Mouse (Mus musculus): ENCODE data around the gene 4931406P16Rik. TPM values are rescaled to one million over a fixed set of nuclear protein-coding genes. Genes with fewer than 3 reads are reported as not detected.

The 4931406P16Rik gene
- polyA plus RNA-seq, 1 experiment from 2014 or later = 37.8 TPM

GRCm38 (mm10) chr7:34321119-34321518 lies 7.8 kb upstream of the 4931406P16Rik start:
- Histone ChIP-seq H3K9ac (ENCODE audit: low read length) (no peak overlapping the region), H3K4me1 (replicated peaks; ENCODE audit: control insufficient read depth, insufficient read depth, low read length) (peaks cover 9% of the 10 kb centered on the region), H3K27me3 (replicated peaks; ENCODE audit: control insufficient read depth, insufficient read depth, low read length) (no peaks in the 10 kb centered on the region), H3K36me3 (ENCODE audit: control insufficient read depth, insufficient read depth, low read length) (no peaks in the 10 kb centered on the region), H3K27ac (ENCODE audit: low read depth) (no peak overlapping the region), H3K4me2 (ENCODE audit: low read length) (no peak overlapping the region), H3K4me3 (ENCODE audit: low read depth, low read length) (no peak overlapping the region), H3K9me3 (ENCODE audit: control insufficient read depth, low read length) (no peaks in the 10 kb centered on the region)
- ATAC-seq (replicated peaks; ENCODE audit: low FRiP score, low TSS enrichment, low read depth) (no peak), DNase-seq (ENCODE audit: low spot score) (no peak)
- WGBS = 61% methylated on average over 5 of the region's 5 CpGs

GRCm38 (mm10) chr7:34319957-34320356 lies 6.6 kb upstream of the 4931406P16Rik start:
- no peak overlapping the region for H3K27ac ChIP-seq (ENCODE audit: low read depth)
- H3K27me3 ChIP-seq (replicated peaks; ENCODE audit: control insufficient read depth, insufficient read depth, low read length) = no peaks in the 10 kb centered on the region
- 43% methylated on average over 3 of the region's 3 CpGs for WGBS
- no peaks in the 10 kb centered on the region for H3K36me3 ChIP-seq (ENCODE audit: control insufficient read depth, insufficient read depth, low read length)
- no peak for ATAC-seq (replicated peaks; ENCODE audit: low FRiP score, low TSS enrichment, low read depth)
- no peak overlapping the region for H3K4me2 ChIP-seq (ENCODE audit: low read length)
- H3K4me1 ChIP-seq (replicated peaks; ENCODE audit: control insufficient read depth, insufficient read depth, low read length) = peaks cover 9% of the 10 kb centered on the region
- H3K9me3 ChIP-seq (ENCODE audit: control insufficient read depth, low read length) = no peaks in the 10 kb centered on the region
- no peak for DNase-seq (ENCODE audit: low spot score)
- no peak overlapping the region for H3K4me3 ChIP-seq (ENCODE audit: low read depth, low read length)
- no peak overlapping the region for H3K9ac ChIP-seq (ENCODE audit: low read length)

- H3K9me3 ChIP-seq (ENCODE audit: control insufficient read depth, low read length) = no peaks in the 10 kb centered on the region
- no peaks in the 10 kb centered on the region for H3K36me3 ChIP-seq (ENCODE audit: control insufficient read depth, insufficient read depth, low read length)
- H3K4me3 ChIP-seq (ENCODE audit: low read depth, low read length) = no peak overlapping the region
- no peak for ATAC-seq (replicated peaks; ENCODE audit: low FRiP score, low TSS enrichment, low read depth)
- H3K27ac ChIP-seq (ENCODE audit: low read depth) = peak overlapping the region; percentile 72; the same call in 1 of the 2 replicates
- DNase-seq (ENCODE audit: low spot score) = no peak
- WGBS = 54% methylated on average over 2 of the region's 2 CpGs
- H3K4me1 ChIP-seq (replicated peaks; ENCODE audit: control insufficient read depth, insufficient read depth, low read length) = peaks cover 9% of the 10 kb centered on the region
- no peak overlapping the region for H3K9ac ChIP-seq (ENCODE audit: low read length)
- no peak overlapping the region for H3K4me2 ChIP-seq (ENCODE audit: low read length)
- no peaks in the 10 kb centered on the region for H3K27me3 ChIP-seq (replicated peaks; ENCODE audit: control insufficient read depth, insufficient read depth, low read length)
Measured at GRCm38 (mm10) chr7:34319123-34319522, 5.8 kb upstream of the 4931406P16Rik start.

- Histone ChIP-seq H3K4me2 (ENCODE audit: low read length) (0 out of 2 replicates have a peak overlapping the region, but pooled peaks have one; percentile 8), H3K27me3 (replicated peaks; ENCODE audit: control insufficient read depth, insufficient read depth, low read length) (no peaks in the 10 kb centered on the region), H3K9ac (ENCODE audit: low read length) (no peak overlapping the region), H3K36me3 (ENCODE audit: control insufficient read depth, insufficient read depth, low read length) (no peaks in the 10 kb centered on the region), H3K4me3 (ENCODE audit: low read depth, low read length) (no peak overlapping the region), H3K9me3 (ENCODE audit: control insufficient read depth, low read length) (no peaks in the 10 kb centered on the region), H3K4me1 (replicated peaks; ENCODE audit: control insufficient read depth, insufficient read depth, low read length) (peaks cover 9% of the 10 kb centered on the region), H3K27ac (ENCODE audit: low read depth) (peak overlapping the region; percentile 72)
- 33% methylated on average over 7 of the region's 7 CpGs for WGBS
- ATAC-seq (replicated peaks; ENCODE audit: low FRiP score, low TSS enrichment, low read depth) = no peak
- DNase-seq (ENCODE audit: low spot score) = peak; percentile 69
Measured at GRCm38 (mm10) chr7:34317901-34318476, 4.6 kb upstream of the 4931406P16Rik start.

- ATAC-seq (replicated peaks; ENCODE audit: low FRiP score, low TSS enrichment, low read depth) (peak; percentile 86), DNase-seq (ENCODE audit: low spot score) (peak; percentile 77)
- H3K36me3 ChIP-seq (ENCODE audit: control insufficient read depth, insufficient read depth, low read length) = no peaks in the 10 kb centered on the region
- no peaks in the 10 kb centered on the region for H3K27me3 ChIP-seq (replicated peaks; ENCODE audit: control insufficient read depth, insufficient read depth, low read length)
- H3K27ac ChIP-seq (ENCODE audit: low read depth) = peak overlapping the region; percentile 91
- H3K4me3 ChIP-seq (ENCODE audit: low read depth, low read length) = peak overlapping the region; percentile 81
- peak overlapping the region; percentile 56 for H3K4me2 ChIP-seq (ENCODE audit: low read length)
- no peaks in the 10 kb centered on the region for H3K9me3 ChIP-seq (ENCODE audit: control insufficient read depth, low read length)
- peaks cover 7% of the 10 kb centered on the region for H3K4me1 ChIP-seq (replicated peaks; ENCODE audit: control insufficient read depth, insufficient read depth, low read length)
- 0% methylated on average over 68 of the region's 73 CpGs for WGBS
- peak overlapping the region; percentile 82 for H3K9ac ChIP-seq (ENCODE audit: low read length)
Measured at GRCm38 (mm10) chr7:34312786-34313442, 437 bp downstream of the 4931406P16Rik start.

GRCm38 (mm10) chr7:34309186-34309764 lies 4.1 kb downstream of the 4931406P16Rik start:
- Histone ChIP-seq H3K4me2 (ENCODE audit: low read length) (peak overlapping the region; percentile 2; the same call in 1 of the 2 replicates), H3K9me3 (ENCODE audit: control insufficient read depth, low read length) (no peaks in the 10 kb centered on the region)
- WGBS = 45% methylated on average over 5 of the region's 5 CpGs

GRCm38 (mm10) chr7:34308586-34308985 lies 4.8 kb downstream of the 4931406P16Rik start:
- H3K4me1 ChIP-seq (replicated peaks; ENCODE audit: control insufficient read depth, insufficient read depth, low read length) = peaks cover 8% of the 10 kb centered on the region; the same call in 1 of the 2 replicates
- no peak for DNase-seq (ENCODE audit: low spot score)
- 57% methylated on average over 5 of the region's 5 CpGs for WGBS

More at GRCm38 (mm10) chr7:34309186-34309764, 4.1 kb downstream of the 4931406P16Rik start:
- ATAC-seq (replicated peaks; ENCODE audit: low FRiP score, low TSS enrichment, low read depth) = no peak
- Histone ChIP-seq H3K36me3 (ENCODE audit: control insufficient read depth, insufficient read depth, low read length) (no peaks in the 10 kb centered on the region), H3K27ac (ENCODE audit: low read depth) (no peak overlapping the region), H3K27me3 (replicated peaks; ENCODE audit: control insufficient read depth, insufficient read depth, low read length) (no peaks in the 10 kb centered on the region), H3K9ac (ENCODE audit: low read length) (no peak overlapping the region), H3K4me3 (ENCODE audit: low read depth, low read length) (no peak overlapping the region), H3K4me1 (replicated peaks; ENCODE audit: control insufficient read depth, insufficient read depth, low read length) (peaks cover 8% of the 10 kb centered on the region; the same call in 1 of the 2 replicates)
- DNase-seq (ENCODE audit: low spot score) = no peak

GRCm38 (mm10) chr7:34305454-34305853 lies 7.9 kb downstream of the 4931406P16Rik start:
- Histone ChIP-seq H3K4me1 (replicated peaks; ENCODE audit: control insufficient read depth, insufficient read depth, low read length) (peaks cover 3% of the 10 kb centered on the region; the same call in 1 of the 2 replicates), H3K27ac (ENCODE audit: low read depth) (peak overlapping the region; percentile 3; the same call in 1 of the 2 replicates), H3K36me3 (ENCODE audit: control insufficient read depth, insufficient read depth, low read length) (0 out of 2 replicates have a peak, but pooled peaks cover 5% of the 10 kb centered on the region), H3K9ac (ENCODE audit: low read length) (no peak overlapping the region), H3K27me3 (replicated peaks; ENCODE audit: control insufficient read depth, insufficient read depth, low read length) (no peaks in the 10 kb centered on the region), H3K9me3 (ENCODE audit: control insufficient read depth, low read length) (no peaks in the 10 kb centered on the region), H3K4me3 (ENCODE audit: low read depth, low read length) (no peak overlapping the region), H3K4me2 (ENCODE audit: low read length) (no peak overlapping the region)
- DNase-seq (ENCODE audit: low spot score) = no peak
- 57% methylated on average over 4 of the region's 4 CpGs for WGBS
- ATAC-seq (replicated peaks; ENCODE audit: low FRiP score, low TSS enrichment, low read depth) = no peak

More at GRCm38 (mm10) chr7:34308586-34308985, 4.8 kb downstream of the 4931406P16Rik start:
- Histone ChIP-seq H3K9me3 (ENCODE audit: control insufficient read depth, low read length) (no peaks in the 10 kb centered on the region), H3K9ac (ENCODE audit: low read length) (no peak overlapping the region), H3K27ac (ENCODE audit: low read depth) (no peak overlapping the region), H3K4me2 (ENCODE audit: low read length) (peak overlapping the region; percentile 2; the same call in 1 of the 2 replicates), H3K36me3 (ENCODE audit: control insufficient read depth, insufficient read depth, low read length) (no peaks in the 10 kb centered on the region), H3K27me3 (replicated peaks; ENCODE audit: control insufficient read depth, insufficient read depth, low read length) (no peaks in the 10 kb centered on the region), H3K4me3 (ENCODE audit: low read depth, low read length) (no peak overlapping the region)
- ATAC-seq (replicated peaks; ENCODE audit: low FRiP score, low TSS enrichment, low read depth) = no peak

All from intestine, embryonic 14.5 days (tissue).